Mouse (Mus musculus): Measurements from ENCODE around the gene Cd86. TPM values are rescaled to one million over a fixed set of nuclear protein-coding genes. Genes with fewer than 3 reads are reported as not detected.

Gene Cd86
- 0.60 and 1.4 TPM in 2 replicates for polyA plus RNA-seq (2014; fragmentation: Nextera tagmentation; extraction: Ambion mirVana)

- no peaks in the 10 kb centered on the region for H3K36me3 ChIP-seq (replicated peaks; ENCODE audit: control insufficient read depth, insufficient read depth, low read depth, low read length)
- H3K27ac ChIP-seq (replicated peaks; ENCODE audit: low read depth, low read length): no peak within 1 kb of the TSS
- WGBS: 94% methylated on average over 13 of the region's 13 CpGs
- no peaks in the 10 kb centered on the region for H3K4me1 ChIP-seq (ENCODE audit: control insufficient read depth, insufficient read depth, low read length)
- DNase-seq (ENCODE audit: low spot score) (no peak), ATAC-seq (replicated peaks; ENCODE audit: insufficient number of reproducible peaks, low FRiP score, low TSS enrichment, low read depth) (no peak)
- no peaks in the 10 kb centered on the region for H3K9me3 ChIP-seq (replicated peaks; ENCODE audit: control insufficient read depth, low read length)
- no peak within 1 kb of the TSS for H3K4me2 ChIP-seq (ENCODE audit: low read depth, low read length)
- H3K9ac ChIP-seq (replicated peaks; ENCODE audit: low read length): no peak within 1 kb of the TSS
- no peak within 1 kb of the TSS for H3K4me3 ChIP-seq (ENCODE audit: low read depth, low read length)
- H3K27me3 ChIP-seq (ENCODE audit: control insufficient read depth, insufficient read depth, low read length): no peaks in the 10 kb centered on the region
Measured at GRCm38 (mm10) chr16:36665782-36666181, at the start of gene Cd86. TSS of gene Cd86 (minus strand) at chr16:36666081.

- Histone ChIP-seq H3K9ac (replicated peaks; ENCODE audit: low read length) (no peak overlapping the region), H3K27me3 (ENCODE audit: control insufficient read depth, insufficient read depth, low read length) (no peaks in the 10 kb centered on the region), H3K36me3 (replicated peaks; ENCODE audit: control insufficient read depth, insufficient read depth, low read depth, low read length) (no peaks in the 10 kb centered on the region), H3K4me1 (ENCODE audit: control insufficient read depth, insufficient read depth, low read length) (no peaks in the 10 kb centered on the region), H3K27ac (replicated peaks; ENCODE audit: low read depth, low read length) (no peak overlapping the region), H3K4me3 (ENCODE audit: low read depth, low read length) (no peak overlapping the region), H3K9me3 (replicated peaks; ENCODE audit: control insufficient read depth, low read length) (no peaks in the 10 kb centered on the region), H3K4me2 (ENCODE audit: low read depth, low read length) (no peak overlapping the region)
- WGBS: 91% methylated on average over 12 of the region's 12 CpGs
- no peak for DNase-seq (ENCODE audit: low spot score)
- no peak for ATAC-seq (replicated peaks; ENCODE audit: insufficient number of reproducible peaks, low FRiP score, low TSS enrichment, low read depth)
Measured at GRCm38 (mm10) chr16:36711760-36712159, 45.9 kb upstream of the Cd86 start.

- H3K27ac ChIP-seq (replicated peaks; ENCODE audit: low read depth, low read length): no peak overlapping the region
- 94% methylated on average over 2 of the region's 2 CpGs for WGBS
- no peak overlapping the region for H3K9ac ChIP-seq (replicated peaks; ENCODE audit: low read length)
- DNase-seq (ENCODE audit: low spot score) (no peak), ATAC-seq (replicated peaks; ENCODE audit: insufficient number of reproducible peaks, low FRiP score, low TSS enrichment, low read depth) (no peak)
- H3K4me1 ChIP-seq (ENCODE audit: control insufficient read depth, insufficient read depth, low read length): no peaks in the 10 kb centered on the region
- no peak overlapping the region for H3K4me3 ChIP-seq (ENCODE audit: low read depth, low read length)
- no peaks in the 10 kb centered on the region for H3K9me3 ChIP-seq (replicated peaks; ENCODE audit: control insufficient read depth, low read length)
- H3K36me3 ChIP-seq (replicated peaks; ENCODE audit: control insufficient read depth, insufficient read depth, low read depth, low read length): no peaks in the 10 kb centered on the region
- H3K27me3 ChIP-seq (ENCODE audit: control insufficient read depth, insufficient read depth, low read length): no peaks in the 10 kb centered on the region
- H3K4me2 ChIP-seq (ENCODE audit: low read depth, low read length): no peak overlapping the region
Measured at GRCm38 (mm10) chr16:36710794-36711193, 44.9 kb upstream of the Cd86 start.

- ATAC-seq (replicated peaks; ENCODE audit: insufficient number of reproducible peaks, low FRiP score, low TSS enrichment, low read depth) (no peak), DNase-seq (ENCODE audit: low spot score) (no peak)
- H3K9ac ChIP-seq (replicated peaks; ENCODE audit: low read length): no peak overlapping the region
- no peaks in the 10 kb centered on the region for H3K9me3 ChIP-seq (replicated peaks; ENCODE audit: control insufficient read depth, low read length)
- 93% methylated on average over 17 of the region's 17 CpGs for WGBS
- H3K27me3 ChIP-seq (ENCODE audit: control insufficient read depth, insufficient read depth, low read length): no peaks in the 10 kb centered on the region
- no peaks in the 10 kb centered on the region for H3K4me1 ChIP-seq (ENCODE audit: control insufficient read depth, insufficient read depth, low read length)
- H3K4me3 ChIP-seq (ENCODE audit: low read depth, low read length): no peak overlapping the region
- no peak overlapping the region for H3K27ac ChIP-seq (replicated peaks; ENCODE audit: low read depth, low read length)
- H3K4me2 ChIP-seq (ENCODE audit: low read depth, low read length): no peak overlapping the region
- H3K36me3 ChIP-seq (replicated peaks; ENCODE audit: control insufficient read depth, insufficient read depth, low read depth, low read length): no peaks in the 10 kb centered on the region
Measured at GRCm38 (mm10) chr16:36709405-36709804, 43.5 kb upstream of the Cd86 start.

GRCm38 (mm10) chr16:36708751-36709150 lies 42.9 kb upstream of the Cd86 start:
- no peak overlapping the region for H3K4me2 ChIP-seq (ENCODE audit: low read depth, low read length)
- no peaks in the 10 kb centered on the region for H3K36me3 ChIP-seq (replicated peaks; ENCODE audit: control insufficient read depth, insufficient read depth, low read depth, low read length)
- DNase-seq (ENCODE audit: low spot score) (no peak), ATAC-seq (replicated peaks; ENCODE audit: insufficient number of reproducible peaks, low FRiP score, low TSS enrichment, low read depth) (no peak)
- no peak overlapping the region for H3K27ac ChIP-seq (replicated peaks; ENCODE audit: low read depth, low read length)
- no peak overlapping the region for H3K9ac ChIP-seq (replicated peaks; ENCODE audit: low read length)
- H3K9me3 ChIP-seq (replicated peaks; ENCODE audit: control insufficient read depth, low read length): no peaks in the 10 kb centered on the region
- 76% methylated on average over 7 of the region's 7 CpGs for WGBS
- H3K4me3 ChIP-seq (ENCODE audit: low read depth, low read length): no peak overlapping the region
- no peaks in the 10 kb centered on the region for H3K4me1 ChIP-seq (ENCODE audit: control insufficient read depth, insufficient read depth, low read length)
- no peaks in the 10 kb centered on the region for H3K27me3 ChIP-seq (ENCODE audit: control insufficient read depth, insufficient read depth, low read length)

GRCm38 (mm10) chr16:36707702-36708423 lies 42.0 kb upstream of the Cd86 start:
- no peak for ATAC-seq (replicated peaks; ENCODE audit: insufficient number of reproducible peaks, low FRiP score, low TSS enrichment, low read depth)
- no peaks in the 10 kb centered on the region for H3K27me3 ChIP-seq (ENCODE audit: control insufficient read depth, insufficient read depth, low read length)
- no peaks in the 10 kb centered on the region for H3K36me3 ChIP-seq (replicated peaks; ENCODE audit: control insufficient read depth, insufficient read depth, low read depth, low read length)
- no peak overlapping the region for H3K27ac ChIP-seq (replicated peaks; ENCODE audit: low read depth, low read length)
- H3K4me3 ChIP-seq (ENCODE audit: low read depth, low read length): no peak overlapping the region
- H3K4me1 ChIP-seq (ENCODE audit: control insufficient read depth, insufficient read depth, low read length): no peaks in the 10 kb centered on the region
- H3K9ac ChIP-seq (replicated peaks; ENCODE audit: low read length): no peak overlapping the region
- 72% methylated on average over 6 of the region's 6 CpGs for WGBS
- no peaks in the 10 kb centered on the region for H3K9me3 ChIP-seq (replicated peaks; ENCODE audit: control insufficient read depth, low read length)
- no peak for DNase-seq (ENCODE audit: low spot score)
- no peak overlapping the region for H3K4me2 ChIP-seq (ENCODE audit: low read depth, low read length)

GRCm38 (mm10) chr16:36700484-36700883 lies 34.6 kb upstream of the Cd86 start:
- H3K36me3 ChIP-seq (replicated peaks; ENCODE audit: control insufficient read depth, insufficient read depth, low read depth, low read length): no peaks in the 10 kb centered on the region
- WGBS: 95% methylated on average over 2 of the region's 2 CpGs
- no peaks in the 10 kb centered on the region for H3K4me1 ChIP-seq (ENCODE audit: control insufficient read depth, insufficient read depth, low read length)
- no peaks in the 10 kb centered on the region for H3K27me3 ChIP-seq (ENCODE audit: control insufficient read depth, insufficient read depth, low read length)
- DNase-seq (ENCODE audit: low spot score) (no peak), ATAC-seq (replicated peaks; ENCODE audit: insufficient number of reproducible peaks, low FRiP score, low TSS enrichment, low read depth) (no peak)
- no peak overlapping the region for H3K27ac ChIP-seq (replicated peaks; ENCODE audit: low read depth, low read length)
- H3K4me2 ChIP-seq (ENCODE audit: low read depth, low read length): no peak overlapping the region
- H3K9me3 ChIP-seq (replicated peaks; ENCODE audit: control insufficient read depth, low read length): no peaks in the 10 kb centered on the region
- H3K4me3 ChIP-seq (ENCODE audit: low read depth, low read length): no peak overlapping the region
- H3K9ac ChIP-seq (replicated peaks; ENCODE audit: low read length): no peak overlapping the region

GRCm38 (mm10) chr16:36697331-36697730 lies 31.4 kb upstream of the Cd86 start:
- H3K9me3 ChIP-seq (replicated peaks; ENCODE audit: control insufficient read depth, low read length): no peaks in the 10 kb centered on the region
- WGBS: 87% methylated on average over 8 of the region's 8 CpGs

More at GRCm38 (mm10) chr16:36697331-36697730, 31.4 kb upstream of the Cd86 start:
- Histone ChIP-seq H3K9ac (replicated peaks; ENCODE audit: low read length) (no peak overlapping the region), H3K36me3 (replicated peaks; ENCODE audit: control insufficient read depth, insufficient read depth, low read depth, low read length) (no peaks in the 10 kb centered on the region), H3K27me3 (ENCODE audit: control insufficient read depth, insufficient read depth, low read length) (peaks cover 2% of the 10 kb centered on the region; the same call in 1 of the 2 replicates), H3K4me2 (ENCODE audit: low read depth, low read length) (no peak overlapping the region), H3K4me3 (ENCODE audit: low read depth, low read length) (no peak overlapping the region), H3K4me1 (ENCODE audit: control insufficient read depth, insufficient read depth, low read length) (0 out of 2 replicates have a peak, but pooled peaks cover 2% of the 10 kb centered on the region), H3K27ac (replicated peaks; ENCODE audit: low read depth, low read length) (no peak overlapping the region)
- DNase-seq (ENCODE audit: low spot score): no peak
- ATAC-seq (replicated peaks; ENCODE audit: insufficient number of reproducible peaks, low FRiP score, low TSS enrichment, low read depth): no peak

All from embryonic facial prominence, embryonic 11.5 days (tissue).